Comparison of ENCODE assay signal across 26 mouse cellular contexts in genomic region chr11:112234492-112235116, GRCm38 (mm10).
DNase-seq lines count a peak whose midpoint lies in the region; ATAC-seq and TF ChIP-seq lines count a peak whose summit lies in the region.
"Had no signal": no experiment of that assay in that cellular context is flagged by ENCODE, and none has a peak within 500 bp of the region (broad histone marks: within the 10 kb centered on the region; RNA-seq: fewer than 3 reads in every experiment).

No protein-coding gene starts in this region.

- ATAC-seq in forebrain, embryonic 15.5 days (replicated peaks): peak; percentile 82
- no peak for ATAC-seq in forebrain, embryonic 11.5 days (replicated peaks; ENCODE audit: low FRiP score)

- no peaks in the 10 kb centered on the region for H3K36me3 ChIP-seq in forebrain, embryonic 15.5 days
- no peaks in the 10 kb centered on the region for H3K36me3 ChIP-seq in forebrain, embryonic 11.5 days (ENCODE audit: control insufficient read depth, insufficient read depth, low read length)
- H3K36me3 ChIP-seq: heart, embryonic 12.5 days; midbrain, embryonic 10.5 days had no signal

- no peak for TF ChIP-seq CTCF in left cerebral cortex, adult 2 months (IDR thresholded peaks at IDR 0.05)
- TF ChIP-seq CTCF in brain, embryonic 14.5 days (IDR thresholded peaks at IDR 0.05; ENCODE audit: borderline replicate concordance, extremely low read depth, insufficient read depth, insufficient read length): no peak

- intact Hi-C loops in left cerebral cortex, postnatal 4 days (cut with DNase I): no loop called here
- intact Hi-C loops in left cerebral cortex, adult 2 months (cut with DNase I): no loop called here

- no peak overlapping the region for H3K4me3 ChIP-seq in forebrain, embryonic 15.5 days
- no peak overlapping the region for H3K4me3 ChIP-seq in forebrain, embryonic 11.5 days (ENCODE audit: low read depth, low read length)
- H3K4me3 ChIP-seq in left cerebral cortex, adult 2 months: no peak overlapping the region
- H3K4me3 ChIP-seq: gastrocnemius, adult 2 months; heart, adult 2 months; heart, embryonic 12.5 days; midbrain, embryonic 10.5 days had no signal

- WGBS in forebrain, embryonic 15.5 days: 57% methylated on average over 7 of the region's 7 CpGs
- WGBS in forebrain, embryonic 11.5 days: 91% methylated on average over 7 of the region's 7 CpGs

- no peaks in the 10 kb centered on the region for H3K9me3 ChIP-seq in forebrain, embryonic 15.5 days
- H3K9me3 ChIP-seq in forebrain, embryonic 11.5 days (ENCODE audit: control insufficient read depth, low read length): no peaks in the 10 kb centered on the region
- H3K9me3 ChIP-seq: heart, embryonic 12.5 days; midbrain, embryonic 10.5 days had no signal

- no peak for DNase-seq in forebrain, embryonic 11.5 days (ENCODE audit: low spot score)
- DNase-seq in left cerebral cortex, postnatal 4 days: peak; percentile 17
- DNase-seq in left cerebral cortex, adult 2 months (ENCODE audit: extremely low spot score in 1 of 2, low spot score in 2 of 2): no peak
- DNase-seq in Muller cell, postnatal 12 days (ENCODE audit: inconsistent ontology term): peak; percentile 48
- peak; percentile 92 for DNase-seq in brain, embryonic 14.5 days (ENCODE audit: low read depth)
- DNase-seq in kidney, postnatal 36 days: no peak
- DNase-seq in ovary, postnatal 10 days (ENCODE audit: low spot score): no peak
- DNase-seq: adrenal gland, postnatal 25 days; cerebellum, adult 8-10 months; cerebellum, postnatal 25 days; gastrocnemius, adult 2 months; heart, adult 2 months; heart, postnatal 4 days; kidney, adult 18-20 months; kidney, postnatal 4 days; layer of hippocampus, postnatal 36 days; liver; lung, adult 2 months; retina, postnatal 1 day; right cerebral cortex, postnatal 25 days; spleen, adult 18-20 months; thymus, postnatal 25 days had no signal

- no peak for TF ChIP-seq POLR2A in brain, embryonic 14.5 days (IDR thresholded peaks at IDR 0.05; ENCODE audit: borderline replicate concordance, extremely low read depth, insufficient read depth, insufficient read length, poor library complexity, severe bottlenecking)

- no peak overlapping the region for H3K27ac ChIP-seq in forebrain, embryonic 15.5 days (replicated peaks)
- no peak overlapping the region for H3K27ac ChIP-seq in forebrain, embryonic 11.5 days (ENCODE audit: low read depth, low read length)
- no peak overlapping the region for H3K27ac ChIP-seq in left cerebral cortex, adult 2 months
- H3K27ac ChIP-seq: gastrocnemius, adult 2 months; heart, adult 2 months; liver, embryonic 14.5 days; midbrain, embryonic 10.5 days had no signal

- H3K4me2 ChIP-seq in forebrain, embryonic 15.5 days (replicated peaks): no peak overlapping the region
- no peak overlapping the region for H3K4me2 ChIP-seq in forebrain, embryonic 11.5 days (ENCODE audit: low read depth, low read length, severe bottlenecking)
- H3K4me2 ChIP-seq: heart, embryonic 12.5 days had no signal

- H3K9ac ChIP-seq in forebrain, embryonic 15.5 days (replicated peaks): no peak overlapping the region
- no peak overlapping the region for H3K9ac ChIP-seq in forebrain, embryonic 11.5 days (ENCODE audit: low read length)
- H3K9ac ChIP-seq: heart, embryonic 12.5 days; liver, embryonic 14.5 days had no signal

- no peaks in the 10 kb centered on the region for H3K27me3 ChIP-seq in forebrain, embryonic 15.5 days
- H3K27me3 ChIP-seq in forebrain, embryonic 11.5 days (ENCODE audit: control insufficient read depth, insufficient read depth, low read length): no peaks in the 10 kb centered on the region
- H3K27me3 ChIP-seq: heart, embryonic 12.5 days had no signal

- H3K4me1 ChIP-seq in forebrain, embryonic 15.5 days: 0 out of 2 replicates have a peak, but pooled peaks cover 3% of the 10 kb centered on the region
- H3K4me1 ChIP-seq in forebrain, embryonic 11.5 days (replicated peaks; ENCODE audit: control insufficient read depth, insufficient read depth, low read length): no peaks in the 10 kb centered on the region
- H3K4me1 ChIP-seq: heart, embryonic 12.5 days; midbrain, embryonic 10.5 days had no signal

Comparison
In these comparisons a context has a peak if more than half of its experiments do, and no peak if none do; other contexts are left out.
1. DNase-seq: peak in left cerebral cortex, postnatal 4 days (single experiment), Muller cell, postnatal 12 days (single experiment) and brain, embryonic 14.5 days (single experiment); none in forebrain, embryonic 11.5 days (single experiment), left cerebral cortex, adult 2 months (0 of 2), kidney, postnatal 36 days (0 of 2) and ovary, postnatal 10 days (single experiment).